Mouse (Mus musculus): Measurements from ENCODE around the gene Ptgs1. TPM values are rescaled to one million over a fixed set of nuclear protein-coding genes. Genes with fewer than 3 reads are reported as not detected.
A peak's percentile ranks its signal among the peaks of the same experiment; 100 is the strongest.
"Not testable (repeated sequence)": the region's sequence is repeated elsewhere in the genome, so short reads cannot be mapped to it uniquely, and the experiment has no call there.

Ptgs1 gene
- 10 to 100 TPM; 12.1 to 13.0 TPM for total RNA-seq (2021)
- long read RNA-seq, experiment 1, transcript Ptgs1-201 (11 exons, 2,867 nt), result major isoform, 5 of 10 reads
- long read RNA-seq, experiment 1, partial matches to known transcripts, result 1 of 10 reads
- long read RNA-seq, experiment 1, other reads (novel, unspliced or antisense), result 4 of 10 reads
- long read RNA-seq, experiment 2, transcript Ptgs1-201 (11 exons, 2,867 nt), result major isoform, 6 of 9 reads
- long read RNA-seq, experiment 2, partial matches to known transcripts, result 2 of 9 reads
- long read RNA-seq, experiment 2, other reads (novel, unspliced or antisense), result 1 of 9 reads

DNA sequence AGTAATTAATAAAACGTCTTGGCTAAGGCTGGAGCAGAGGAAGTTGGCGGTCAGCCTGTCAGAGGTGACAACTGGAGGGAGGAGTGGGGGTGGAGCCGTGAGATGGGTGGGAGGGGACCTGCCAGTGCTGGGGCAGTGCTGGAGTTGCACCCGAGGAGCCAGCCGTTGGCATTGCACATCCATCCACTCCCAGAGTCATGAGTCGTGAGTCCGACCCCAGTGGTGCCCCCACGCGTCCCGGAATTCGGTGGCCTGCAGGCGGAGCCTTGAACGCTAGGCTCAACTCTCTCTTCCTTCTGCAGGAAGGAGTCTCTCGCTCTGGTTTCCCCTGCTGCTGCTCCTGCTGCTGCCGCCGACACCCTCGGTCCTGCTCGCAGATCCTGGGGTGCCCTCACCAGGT is at the start of gene Ptgs1:
Gene Ptgs1, plus strand, starts transcription at position 61 of the 400 bp plus-strand sequence.
- DNase-seq, result peak; percentile 60

DNA sequence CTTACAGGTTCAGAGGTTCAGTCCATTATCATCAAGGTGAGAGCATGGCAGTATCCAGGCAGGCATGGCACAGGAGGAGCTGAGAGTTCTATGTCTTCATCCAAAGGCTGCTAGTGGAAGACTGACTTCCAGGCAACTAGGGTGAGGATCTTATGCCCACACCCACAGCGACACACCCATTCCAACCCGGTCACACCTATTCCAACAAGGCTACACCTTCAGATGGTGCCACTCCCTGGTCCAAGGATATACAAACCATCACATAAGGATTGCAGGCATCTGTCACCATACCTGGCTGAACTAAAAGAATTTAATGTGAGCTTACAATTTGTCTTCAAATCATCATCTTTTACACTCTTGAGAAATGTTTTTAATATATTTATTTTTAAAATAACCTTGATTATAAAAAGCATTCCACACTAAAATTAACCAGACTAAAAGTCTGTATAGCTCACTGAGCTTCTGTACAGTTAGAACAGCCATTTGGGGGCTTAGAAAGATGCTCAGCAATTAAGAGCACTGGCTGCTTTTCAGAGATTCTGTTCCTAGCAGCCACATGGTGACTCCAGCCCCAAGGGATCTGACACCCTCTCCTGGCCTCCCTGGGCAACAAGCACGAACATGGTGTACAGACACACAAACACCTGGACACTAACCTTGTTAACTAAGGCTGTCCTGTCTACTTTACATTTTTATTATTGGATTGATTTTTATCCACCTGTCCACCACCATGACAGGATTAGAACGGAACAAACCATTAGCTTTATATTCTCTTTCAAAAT is 48.4 kb upstream of the Ptgs1 start:
- DNase-seq, result not testable (repeated sequence)

DNA sequence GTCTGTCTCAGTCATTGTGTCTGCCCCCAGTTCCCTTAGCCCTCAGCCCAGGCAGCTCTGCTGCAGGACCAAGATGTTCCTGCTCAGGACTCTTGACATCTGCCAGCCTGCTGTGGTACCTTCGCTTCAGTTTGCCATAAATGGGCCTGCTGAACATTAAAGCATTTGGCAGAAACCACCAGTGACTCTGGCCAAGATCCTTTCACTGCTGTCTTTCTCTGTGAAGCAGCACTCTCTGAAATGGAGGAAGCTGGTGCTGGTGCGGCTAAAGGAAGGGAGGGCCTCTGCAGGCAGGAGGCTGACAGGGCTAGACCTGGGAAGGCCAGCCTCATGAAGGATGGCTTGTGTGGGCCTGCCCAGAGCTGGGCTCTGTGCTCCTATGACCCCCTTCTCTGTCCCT is 46.9 kb upstream of the Ptgs1 start:
- DNase-seq, result no peak

DNA sequence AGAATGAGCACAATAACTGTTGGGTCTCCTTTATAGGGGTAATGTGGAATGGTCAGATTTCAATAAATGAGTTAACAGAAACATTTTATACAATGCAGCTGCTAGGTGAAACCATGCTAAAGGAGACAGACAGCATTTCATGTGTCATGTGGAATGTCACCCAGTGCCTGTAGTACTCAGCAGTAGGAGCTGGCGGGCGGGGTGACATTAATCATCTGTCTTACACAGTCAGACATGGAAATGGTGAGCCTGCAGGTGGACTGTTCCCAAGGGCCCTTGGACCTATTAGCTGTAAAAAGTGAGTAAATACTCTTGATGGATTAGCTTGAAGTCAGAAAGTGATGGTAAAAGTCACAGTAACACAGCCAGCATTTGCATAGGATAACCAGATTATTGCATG is 46.0 kb upstream of the Ptgs1 start:
- DNase-seq, result no peak

DNA sequence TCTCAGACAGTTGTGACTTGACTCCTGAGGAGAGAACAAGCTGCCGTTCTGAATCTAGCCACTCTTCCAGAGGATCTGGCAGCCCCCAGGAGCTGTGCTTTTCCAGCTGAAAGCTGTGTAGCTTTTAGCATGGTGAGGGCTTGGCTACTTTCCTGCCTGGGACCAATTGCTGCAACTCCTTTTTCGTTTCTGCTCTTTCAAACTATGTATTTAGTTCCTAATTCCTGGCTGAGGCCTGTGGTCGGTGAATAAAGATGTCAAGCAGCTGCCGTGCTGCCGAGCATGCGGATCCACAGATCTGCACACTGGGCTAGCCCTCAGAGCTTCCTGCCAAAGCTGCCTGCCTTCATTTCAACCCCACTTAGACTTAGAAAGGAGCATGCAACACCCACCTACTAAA is 45.4 kb upstream of the Ptgs1 start:
- no peak for DNase-seq

DNA sequence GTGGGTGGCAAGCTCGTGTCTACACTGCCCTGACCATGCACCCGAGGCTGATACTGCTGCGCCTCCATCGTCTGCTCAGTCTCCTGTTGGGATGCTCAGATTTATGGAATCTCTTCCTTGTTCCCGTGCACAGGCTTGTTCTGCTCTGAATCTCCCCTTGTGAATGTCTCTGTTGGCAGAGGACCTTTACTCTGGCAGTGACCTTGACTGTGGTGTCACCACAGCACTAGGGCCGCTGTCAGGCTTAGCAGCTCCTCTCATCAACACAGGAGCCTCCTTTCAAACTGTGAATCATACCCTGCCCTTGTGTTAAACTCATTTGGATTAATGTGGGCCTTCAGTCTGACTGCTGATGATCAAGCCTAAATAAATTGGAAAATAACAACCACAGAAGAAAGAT is 41.0 kb upstream of the Ptgs1 start:
- DNase-seq, result peak; percentile 13

DNA sequence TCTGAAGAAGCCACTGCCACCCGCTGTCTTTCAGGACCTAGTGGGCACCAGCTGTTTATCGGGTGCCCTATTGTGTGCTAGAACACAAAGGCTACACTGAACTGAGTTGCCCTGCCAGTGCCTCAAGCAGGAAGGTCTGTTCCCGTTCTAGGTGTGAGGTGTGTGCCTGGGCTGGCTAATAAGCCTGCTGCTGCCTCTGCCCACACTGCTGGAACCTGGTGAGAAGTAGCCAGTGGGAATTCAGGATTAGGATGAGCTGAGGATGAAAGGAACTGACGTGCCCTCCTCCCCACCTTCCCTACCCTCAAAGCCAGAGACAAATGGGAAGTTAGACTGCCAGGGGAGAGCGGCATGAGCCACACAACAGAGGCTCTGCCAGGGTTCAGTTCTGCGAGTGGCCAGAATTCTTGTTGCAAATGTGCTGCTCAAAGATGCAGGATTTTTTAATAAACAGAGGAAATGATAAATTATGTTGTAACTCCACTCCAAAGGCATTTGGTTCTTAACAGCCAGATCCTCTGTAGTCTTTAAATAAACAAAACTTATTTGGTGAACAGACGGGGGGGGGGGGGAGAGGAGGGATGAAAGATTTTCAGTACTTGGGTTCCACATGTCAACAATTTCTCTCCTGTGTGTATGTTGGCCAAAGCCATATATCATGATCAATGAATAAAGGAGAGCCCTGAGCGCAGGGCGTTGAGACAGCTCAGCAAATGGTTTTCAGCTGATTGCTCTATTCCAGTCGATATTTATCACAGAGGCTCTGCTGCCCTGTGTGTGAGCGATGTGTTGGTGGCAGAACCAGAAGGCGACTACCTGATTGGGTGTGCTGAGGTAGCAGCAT is 38.9 kb upstream of the Ptgs1 start:
- DNase-seq, result no peak

DNA sequence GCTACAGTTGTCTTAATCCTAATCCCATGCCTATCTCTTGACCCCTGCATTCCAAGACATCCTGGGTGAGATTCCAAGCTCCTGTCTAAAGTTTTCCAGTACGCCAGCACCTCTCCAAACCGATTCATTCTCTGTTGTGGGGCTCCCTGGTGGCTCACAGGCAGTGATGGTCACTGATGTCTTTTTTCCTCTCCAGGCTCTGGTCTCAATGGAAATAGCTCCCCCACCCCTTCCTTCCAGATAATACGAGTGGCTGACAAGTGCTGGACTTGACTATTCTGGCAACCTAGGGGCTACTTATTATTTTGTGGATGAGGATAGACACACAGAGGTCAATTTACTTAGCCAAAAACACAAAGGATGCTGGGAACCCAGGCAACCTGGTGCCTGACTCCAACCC is 33.2 kb upstream of the Ptgs1 start:
- no peak for DNase-seq

DNA sequence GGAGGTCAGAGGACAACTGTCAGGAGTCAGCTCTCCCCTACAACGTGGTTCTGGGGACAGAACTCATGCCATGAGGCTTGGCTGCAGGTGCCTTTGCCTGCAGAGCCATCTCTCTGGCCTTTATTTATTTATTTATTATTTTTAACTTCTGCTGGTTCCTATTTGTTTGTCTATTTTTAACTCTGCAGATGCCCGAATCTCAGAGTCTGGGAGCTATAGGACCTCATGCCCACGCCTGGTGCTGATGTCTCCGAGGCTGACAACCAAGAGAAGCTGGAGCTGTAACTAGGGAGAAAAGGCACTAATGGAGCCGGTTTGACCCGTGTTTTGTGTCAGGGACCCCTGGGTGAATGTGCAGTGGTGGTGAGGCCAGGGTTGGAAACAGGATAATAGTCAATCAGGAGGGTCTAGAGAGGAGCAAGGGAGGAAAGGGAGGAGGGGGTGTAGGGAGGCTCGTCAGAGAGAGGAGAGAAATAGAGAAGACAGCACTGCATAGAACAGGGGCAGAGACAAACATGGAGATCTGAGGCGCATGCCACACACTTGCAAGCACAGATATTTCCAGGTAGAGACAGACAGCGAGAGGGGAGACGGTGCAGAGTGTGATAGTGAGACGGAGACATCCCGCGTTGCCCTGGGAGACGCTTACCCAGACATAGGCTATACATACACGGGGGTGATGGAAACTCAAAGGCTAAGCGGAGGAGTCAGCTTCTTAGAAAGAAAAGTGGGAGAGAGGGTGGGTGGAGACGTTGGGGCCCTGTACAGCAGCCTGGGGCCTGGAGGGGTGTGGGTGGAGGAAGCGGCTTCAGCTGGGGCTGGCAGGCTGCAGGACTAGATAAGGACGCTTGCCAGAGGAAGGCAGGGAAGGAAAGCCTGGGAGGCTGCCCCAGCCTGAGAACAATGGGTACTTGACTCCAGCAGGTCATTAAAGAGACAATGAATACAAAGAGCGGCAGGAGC is 32.0 kb upstream of the Ptgs1 start:
- DNase-seq, result peak; percentile 29

DNA sequence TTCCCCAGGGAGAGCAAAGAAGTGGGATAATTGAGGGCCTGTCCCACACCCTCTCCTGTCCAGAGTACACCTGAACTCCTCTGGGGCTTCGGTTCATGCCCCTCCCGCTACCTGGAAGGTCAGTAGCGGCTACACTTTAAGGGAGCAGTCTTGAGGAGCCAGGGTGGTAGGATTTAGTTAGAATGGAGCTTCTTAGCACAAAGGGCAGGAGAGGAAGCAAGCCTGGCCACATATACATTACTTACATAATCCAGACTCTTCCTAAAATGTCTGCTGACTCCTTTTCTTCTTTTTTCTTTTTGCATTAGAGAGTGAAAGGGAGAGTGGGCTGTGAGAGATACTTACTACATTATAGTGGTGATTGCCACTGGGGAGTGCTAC is 31.4 kb upstream of the Ptgs1 start:
- DNase-seq, result no peak

DNA sequence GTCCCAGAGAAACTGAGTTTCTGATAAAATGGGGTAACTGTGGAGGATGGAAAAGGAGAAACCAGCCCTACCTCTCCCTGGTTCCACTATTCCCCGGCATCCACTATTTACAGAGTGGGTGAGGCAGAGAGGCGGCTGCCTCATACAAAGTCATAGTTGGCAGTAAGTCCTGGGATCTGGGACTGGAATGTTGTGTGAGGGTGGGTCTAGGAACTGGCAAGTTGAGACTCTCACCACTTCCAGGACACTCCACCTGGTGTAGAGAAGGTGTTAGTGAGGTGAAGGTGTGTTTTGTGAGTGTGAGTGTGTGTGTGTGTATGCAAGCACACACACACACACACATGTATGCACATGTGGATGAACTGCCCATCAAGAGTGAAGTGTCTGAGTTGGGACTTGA is 29.4 kb upstream of the Ptgs1 start:
- no peak for DNase-seq

DNA sequence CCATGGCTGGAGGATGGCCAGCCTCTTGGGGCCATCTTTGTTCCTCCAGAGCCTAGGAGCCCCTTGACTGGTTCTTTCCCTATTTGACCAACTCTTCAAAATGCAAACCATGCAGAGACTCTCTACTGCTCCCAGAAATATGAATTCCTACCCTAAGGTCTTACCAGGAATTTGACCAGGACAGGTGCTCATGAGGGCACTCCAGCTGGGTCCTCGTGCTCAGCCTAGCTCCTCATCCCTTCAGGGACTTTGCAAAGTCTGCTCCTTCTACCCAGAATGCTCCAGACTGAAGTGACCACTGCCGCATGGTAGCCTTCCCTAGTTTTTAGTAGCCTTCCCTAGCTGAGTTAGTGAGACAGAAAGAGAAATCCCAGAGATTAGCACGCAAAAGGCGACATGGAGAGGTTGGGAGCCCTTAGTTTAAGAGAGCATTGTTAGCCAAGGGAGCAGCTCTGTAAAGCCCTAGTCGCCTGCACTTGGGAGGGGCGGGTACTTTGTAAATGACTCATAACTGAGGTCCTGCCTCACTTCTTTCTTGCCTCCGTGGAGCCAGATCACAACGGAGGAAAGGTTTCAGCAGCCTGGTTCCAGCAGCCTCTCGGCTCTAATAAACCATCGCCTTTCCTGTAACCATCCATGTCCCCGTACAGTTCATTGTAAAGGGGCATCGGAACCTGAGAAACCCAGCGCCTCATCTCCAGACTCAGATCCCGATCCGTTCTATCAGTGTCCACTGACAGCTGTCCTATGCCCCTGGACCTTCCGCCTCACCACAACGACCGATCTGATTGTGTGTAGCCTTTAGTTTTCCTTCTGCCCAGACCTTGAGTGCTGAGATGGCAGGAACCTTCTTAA is 28.2 kb upstream of the Ptgs1 start:
- DNase-seq, result peak; percentile 21

DNA sequence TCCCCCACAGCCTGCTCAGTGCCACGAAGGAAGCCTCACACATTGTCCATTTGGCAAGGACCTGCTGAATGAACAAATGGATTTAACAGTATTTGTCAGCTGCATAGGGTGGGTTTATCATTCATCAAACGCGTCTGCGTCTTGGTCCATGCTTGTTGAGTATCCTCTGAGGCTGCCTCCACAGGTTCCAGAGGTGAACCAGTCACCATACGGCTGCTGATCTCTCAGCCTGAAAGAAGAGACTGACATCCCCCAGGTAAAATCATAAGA is 27.7 kb upstream of the Ptgs1 start:
- DNase-seq, result no peak

DNA sequence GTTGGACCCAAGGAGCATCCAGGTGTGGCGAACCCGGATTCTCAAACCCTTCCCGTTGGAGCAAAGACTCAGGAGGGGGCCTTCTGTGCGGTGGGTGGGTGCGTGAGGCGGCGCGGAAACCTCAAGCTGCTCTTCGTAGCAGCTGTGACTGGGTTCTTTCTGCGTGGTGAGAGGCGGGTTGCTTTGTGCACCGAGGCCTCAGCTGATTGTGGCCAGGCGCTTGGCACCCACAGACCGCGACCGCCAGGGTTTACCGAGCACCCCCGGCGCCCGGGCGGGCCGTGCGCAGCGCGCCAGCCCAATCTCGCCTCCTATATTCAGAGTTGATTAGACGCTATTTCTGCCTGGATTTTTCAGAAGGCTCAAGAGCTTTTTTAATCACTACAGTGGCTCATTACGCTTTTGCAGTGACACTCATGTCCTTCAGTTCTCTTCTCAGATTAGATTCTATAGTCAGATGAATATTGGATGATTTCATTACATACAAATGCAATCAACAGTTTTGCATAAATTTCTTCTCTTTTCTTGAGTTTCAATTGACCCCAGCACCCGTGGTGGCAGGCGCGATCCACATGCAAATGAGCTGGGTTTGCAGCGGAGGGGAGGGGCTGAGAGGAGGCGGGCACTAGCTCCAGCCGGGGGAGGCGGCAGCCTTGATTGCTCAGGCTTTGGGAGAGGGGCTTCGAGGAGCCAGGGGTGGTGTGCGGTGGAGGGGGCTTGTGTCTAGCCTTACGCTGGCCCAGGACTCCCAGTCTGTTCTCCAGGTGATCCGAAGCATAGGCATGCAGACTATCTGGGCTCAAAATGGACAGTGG is 27.0 kb upstream of the Ptgs1 start:
- DNase-seq, result peak; percentile 41

DNA sequence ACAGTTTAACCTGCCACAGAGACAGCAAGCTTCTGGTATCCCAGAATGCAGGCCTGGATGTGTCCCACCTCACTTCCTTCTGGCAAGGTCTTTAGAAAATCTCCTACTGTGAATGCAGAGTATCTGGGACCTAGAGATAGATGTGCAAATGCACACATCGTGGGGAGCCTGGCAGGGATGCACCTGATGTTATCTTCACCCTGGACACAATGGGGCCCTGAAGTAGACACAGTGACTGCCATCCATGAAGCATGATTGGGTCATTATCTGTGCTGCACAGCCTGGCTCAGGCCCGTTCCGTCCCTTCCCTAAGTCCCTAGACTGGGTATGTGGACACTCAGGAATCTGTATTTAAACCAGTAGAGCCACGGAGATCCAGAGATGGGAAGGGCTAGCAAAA is 25.6 kb upstream of the Ptgs1 start:
- no peak for DNase-seq

DNA sequence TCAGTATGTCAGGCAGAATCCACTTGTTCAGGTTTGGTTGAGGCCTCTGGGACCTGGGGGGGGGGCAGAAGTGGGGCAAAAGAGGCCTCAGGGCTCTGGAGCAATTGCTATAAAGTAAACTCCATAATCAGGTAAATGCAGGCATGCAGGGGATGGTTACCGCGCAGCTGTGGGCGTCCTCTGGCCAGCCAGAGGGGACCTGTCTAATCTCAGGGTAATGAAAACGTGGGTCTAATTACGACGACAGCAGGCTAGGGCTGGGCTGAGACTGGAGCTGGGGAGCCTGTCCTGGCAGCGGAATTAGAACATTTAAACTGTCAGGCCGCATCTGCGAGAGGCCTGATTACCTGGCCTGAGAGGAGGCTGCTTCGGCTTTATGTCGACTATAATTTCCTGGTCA is 23.2 kb upstream of the Ptgs1 start:
- DNase-seq, result no peak

DNA sequence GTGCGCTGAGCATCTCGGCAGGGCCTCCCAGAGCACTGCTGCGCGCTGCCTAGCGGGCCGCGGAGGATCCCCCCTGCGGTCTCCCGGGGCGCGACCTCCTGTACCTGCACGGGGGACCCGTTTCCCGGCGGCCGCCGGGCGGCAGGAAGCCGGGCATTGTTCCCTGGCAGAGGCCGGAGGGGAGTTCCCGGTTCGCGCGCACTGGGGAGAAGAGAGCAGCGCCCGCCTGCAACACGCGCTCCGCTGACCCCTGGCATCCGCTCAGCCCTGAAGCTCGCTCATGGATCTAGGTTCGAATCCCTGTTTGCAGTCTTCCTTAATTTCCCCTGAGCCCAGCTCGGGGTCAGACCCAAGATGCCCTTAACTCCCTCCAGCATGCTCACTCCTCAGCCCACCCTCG is 19.4 kb upstream of the Ptgs1 start:
- peak; percentile 56 for DNase-seq

DNA sequence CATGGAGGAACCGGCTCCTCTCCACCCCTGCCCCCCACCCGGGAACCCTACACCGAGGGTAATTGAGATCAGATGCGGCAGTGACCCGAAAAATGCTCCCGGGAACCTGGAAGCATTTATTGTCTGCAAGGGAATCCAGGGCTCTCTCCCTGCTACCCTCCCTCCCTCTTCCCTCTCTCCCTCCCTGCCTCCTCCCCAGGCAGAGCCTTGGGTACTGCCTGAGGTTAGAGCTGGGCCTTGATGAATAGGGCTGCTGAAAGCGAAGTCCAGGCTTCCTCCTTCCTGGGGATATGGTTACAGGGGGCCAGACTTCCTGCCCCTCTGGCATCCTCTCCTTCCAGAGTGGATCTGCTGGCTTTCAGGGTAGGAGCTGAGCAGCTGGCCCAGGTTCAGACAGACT is 18.4 kb upstream of the Ptgs1 start:
- no peak for DNase-seq

DNA sequence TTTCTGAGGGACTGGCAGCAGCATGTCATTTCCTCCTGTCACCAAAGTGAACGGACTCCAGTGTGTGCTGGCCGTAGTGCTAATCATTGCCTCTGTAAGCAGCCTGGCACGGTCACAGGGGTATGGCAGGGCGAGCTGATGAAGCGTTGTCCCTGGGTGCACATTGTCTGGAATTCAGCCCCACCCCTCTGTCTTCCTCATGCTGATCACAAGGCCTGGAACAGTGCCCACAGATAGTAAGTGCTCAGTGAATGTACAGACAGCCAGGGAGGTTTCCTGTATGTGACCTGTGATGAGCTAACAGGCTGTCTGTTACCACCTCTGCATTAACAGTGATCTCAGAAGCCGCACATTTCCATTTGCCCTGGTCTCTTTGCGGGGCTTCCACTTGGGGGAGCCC is 17.1 kb upstream of the Ptgs1 start:
- no peak for DNase-seq

DNA sequence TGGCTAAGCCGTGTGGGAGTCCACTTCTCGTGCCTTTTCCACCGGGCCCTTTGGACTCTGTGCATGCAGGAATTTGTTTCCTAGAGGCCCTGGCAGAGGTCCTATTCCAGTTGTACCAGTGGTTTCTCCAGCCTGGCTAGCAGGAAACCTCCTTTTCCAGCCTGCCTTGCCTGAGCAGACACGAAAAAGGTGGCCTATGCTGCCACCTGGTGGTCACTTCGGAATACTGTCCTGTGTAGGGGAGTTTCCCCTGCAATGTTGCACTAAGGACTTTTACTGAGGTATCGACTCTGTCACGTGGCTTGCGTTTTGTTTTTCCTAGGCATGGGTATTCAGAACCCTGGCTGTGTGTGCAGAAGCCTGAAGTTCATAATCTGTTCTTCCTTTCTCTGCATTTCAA is 16.2 kb upstream of the Ptgs1 start:
- peak; percentile 92 for DNase-seq

Data from adrenal gland, postnatal 10 days (tissue).